Mouse (Mus musculus): Measurements from ENCODE around the gene Med26. TPM values are rescaled to one million over a fixed set of nuclear protein-coding genes. Genes with fewer than 3 reads are reported as not detected.

Med26 gene
- total and polyA plus RNA-seq, 3 experiments, result 7.0 to 9.5 (median 9.3) TPM

GRCm38 (mm10) chr8:72455317-72455716 lies 92.8 kb downstream of the Med26 start:
- no peak for DNase-seq
- no peaks in the 10 kb centered on the region for H3K36me3 ChIP-seq (ENCODE audit: control insufficient read depth, insufficient read depth, low read length)
- 66% methylated on average over 4 of the region's 4 CpGs for WGBS
- no peak overlapping the region for H3K9ac ChIP-seq (ENCODE audit: low read depth, low read length)
- no peak overlapping the region for H3K4me3 ChIP-seq
- H3K27me3 ChIP-seq (ENCODE audit: control insufficient read depth, insufficient read depth, low read length), result no peaks in the 10 kb centered on the region
- H3K79me2 ChIP-seq (replicated peaks; ENCODE audit: control insufficient read depth, insufficient read depth, low read length), result no peaks in the 10 kb centered on the region
- intact Hi-C loops (cut with DNase I), result no loop called here
- H3K27ac ChIP-seq, result no peak overlapping the region
- TF ChIP-seq EP300 (IDR thresholded peaks at IDR 0.05; ENCODE audit: insufficient read depth, low read depth, low read length), result no peak
- H3K4me1 ChIP-seq (ENCODE audit: control insufficient read depth, insufficient read depth, low read length), result no peaks in the 10 kb centered on the region

GRCm38 (mm10) chr8:72453904-72454303 lies 94.2 kb downstream of the Med26 start:
- TF ChIP-seq POLR2A (IDR thresholded peaks at IDR 0.05; ENCODE audit: insufficient read depth, low read depth, low read length) (no peak), CTCF (IDR thresholded peaks at IDR 0.05) (0 out of 2 replicates have a peak, but pooled peaks have one; percentile 11)
- intact Hi-C loops (cut with DNase I), result no loop called here

GRCm38 (mm10) chr8:72451516-72451915 lies 96.6 kb downstream of the Med26 start:
- no peak overlapping the region for H3K27ac ChIP-seq
- intact Hi-C loops (cut with DNase I), result no loop called here
- H3K79me2 ChIP-seq (replicated peaks; ENCODE audit: control insufficient read depth, insufficient read depth, low read length), result no peaks in the 10 kb centered on the region
- no peak overlapping the region for H3K9ac ChIP-seq (ENCODE audit: low read depth, low read length)
- H3K36me3 ChIP-seq (ENCODE audit: control insufficient read depth, insufficient read depth, low read length), result no peaks in the 10 kb centered on the region
- H3K4me3 ChIP-seq, result no peak overlapping the region
- no peak for DNase-seq
- H3K27me3 ChIP-seq (ENCODE audit: control insufficient read depth, insufficient read depth, low read length), result no peaks in the 10 kb centered on the region
- no peaks in the 10 kb centered on the region for H3K4me1 ChIP-seq (ENCODE audit: control insufficient read depth, insufficient read depth, low read length)
- WGBS, result 80% methylated on average over 8 of the region's 8 CpGs
- TF ChIP-seq CTCF (IDR thresholded peaks at IDR 0.05) (no peak), POLR2A (IDR thresholded peaks at IDR 0.05; ENCODE audit: insufficient read depth, low read depth, low read length) (no peak), EP300 (IDR thresholded peaks at IDR 0.05; ENCODE audit: insufficient read depth, low read depth, low read length) (no peak)

More at GRCm38 (mm10) chr8:72453904-72454303, 94.2 kb downstream of the Med26 start:
- H3K9ac ChIP-seq (ENCODE audit: low read depth, low read length), result no peak overlapping the region
- no peaks in the 10 kb centered on the region for H3K4me1 ChIP-seq (ENCODE audit: control insufficient read depth, insufficient read depth, low read length)
- no peak for DNase-seq
- no peaks in the 10 kb centered on the region for H3K27me3 ChIP-seq (ENCODE audit: control insufficient read depth, insufficient read depth, low read length)
- 97% methylated on average over 2 of the region's 2 CpGs for WGBS
- no peaks in the 10 kb centered on the region for H3K36me3 ChIP-seq (ENCODE audit: control insufficient read depth, insufficient read depth, low read length)
- H3K4me3 ChIP-seq, result no peak overlapping the region
- no peaks in the 10 kb centered on the region for H3K79me2 ChIP-seq (replicated peaks; ENCODE audit: control insufficient read depth, insufficient read depth, low read length)
- no peak overlapping the region for H3K27ac ChIP-seq

- H3K4me1 ChIP-seq (ENCODE audit: control insufficient read depth, insufficient read depth, low read length), result no peaks in the 10 kb centered on the region
- TF ChIP-seq POLR2A (IDR thresholded peaks at IDR 0.05; ENCODE audit: insufficient read depth, low read depth, low read length) (no peak), EP300 (IDR thresholded peaks at IDR 0.05; ENCODE audit: insufficient read depth, low read depth, low read length) (no peak), CTCF (IDR thresholded peaks at IDR 0.05) (no peak)
- no peaks in the 10 kb centered on the region for H3K36me3 ChIP-seq (ENCODE audit: control insufficient read depth, insufficient read depth, low read length)
- H3K79me2 ChIP-seq (replicated peaks; ENCODE audit: control insufficient read depth, insufficient read depth, low read length), result no peaks in the 10 kb centered on the region
- H3K9ac ChIP-seq (ENCODE audit: low read depth, low read length), result no peak overlapping the region
- H3K27me3 ChIP-seq (ENCODE audit: control insufficient read depth, insufficient read depth, low read length), result no peaks in the 10 kb centered on the region
- H3K4me3 ChIP-seq, result no peak overlapping the region
- no peak overlapping the region for H3K27ac ChIP-seq
- peak in 1 of 2 experiments; percentile 23 for DNase-seq
- intact Hi-C loops (cut with DNase I), result loop anchor here (2.0 to 10.0 kb wide), 2 partner anchors 24 to 280 kb away; partner anchors contain the start of genes Eps15l1 and Sin3b
- 94% methylated on average over 6 of the region's 6 CpGs for WGBS
Observed at GRCm38 (mm10) chr8:72445071-72445470, 103.0 kb downstream of the Med26 start.

Small RNA genes lying within 50 kb of the gene (microRNA-seq; reads per million reads assigned to microRNA genes)
- gene Gm28019 (0 reads per million in 2 experiments), gene Mir7068 (1.5 to 2.2 reads per million in 2 experiments)

Other genes with a start within 250 kb of the Med26 start
- 1 to 10 TPM; 6.7 to 8.5 TPM for gene Gm10282, start 243.0 kb downstream of the Med26 start, total RNA-seq (2021)
- 1.1 and 2.9 TPM in 2 replicates for gene Gm10282, start 243.0 kb downstream of the Med26 start, polyA plus RNA-seq (2012; rRNA removed)
- 10 to 100 TPM; 76.0 to 92.7 TPM for gene Klf2, start 229.2 kb downstream of the Med26 start, total RNA-seq (2021)
- 21.1 and 42.6 TPM in 2 replicates for gene Klf2, start 229.2 kb downstream of the Med26 start, polyA plus RNA-seq (2012; rRNA removed)
- 10 to 100 TPM; 36.2 to 39.6 TPM for gene Eps15l1, start 126.8 kb downstream of the Med26 start, total RNA-seq (2021)
- gene Eps15l1, start 126.8 kb downstream of the Med26 start, polyA plus RNA-seq (2012; rRNA removed), result 34.0 and 46.4 TPM in 2 replicates
- 10 to 100 TPM; 20.3 to 25.1 TPM for gene Calr3, start 104.4 kb downstream of the Med26 start, total RNA-seq (2021)
- gene Calr3, start 104.4 kb downstream of the Med26 start, polyA plus RNA-seq (2012; rRNA removed), result 5.7 and 19.9 TPM in 2 replicates
- gene 1700030K09Rik, start 104.4 kb downstream of the Med26 start, total RNA-seq (2021), result 1 to 10 TPM; 4.0 to 4.7 TPM
- gene 1700030K09Rik, start 104.4 kb downstream of the Med26 start, polyA plus RNA-seq (2012; rRNA removed), result 5.0 and 5.7 TPM in 2 replicates
- 10 to 100 TPM; 38.7 to 40.0 TPM for gene Cherp, start 73.0 kb downstream of the Med26 start, total RNA-seq (2021)
- 22.3 and 25.4 TPM in 2 replicates for gene Cherp, start 73.0 kb downstream of the Med26 start, polyA plus RNA-seq (2012; rRNA removed)
- gene Slc35e1, start 55.7 kb downstream of the Med26 start, total RNA-seq (2021), result 10 to 100 TPM; 68.0 to 85.7 TPM
- gene Slc35e1, start 55.7 kb downstream of the Med26 start, polyA plus RNA-seq (2012; rRNA removed), result 83.2 and 110 TPM in 2 replicates
- 100 to 1,000 TPM; 114 to 142 TPM for gene Smim7, start 22.8 kb upstream of the Med26 start, total RNA-seq (2021)
- gene Smim7, start 22.8 kb upstream of the Med26 start, polyA plus RNA-seq (2012; rRNA removed), result 53.7 and 80.1 TPM in 2 replicates
- gene Tmem38a, start 23.8 kb upstream of the Med26 start, total RNA-seq (2021), result 100 to 1,000 TPM; 409 to 486 TPM
- 611 and 917 TPM in 2 replicates for gene Tmem38a, start 23.8 kb upstream of the Med26 start, polyA plus RNA-seq (2012; rRNA removed)
- gene Nwd1, start 98.4 kb upstream of the Med26 start, total RNA-seq (2021), result under 1 TPM; 0.25 to 0.29 TPM
- gene Nwd1, start 98.4 kb upstream of the Med26 start, polyA plus RNA-seq (2012; rRNA removed), result 0.18 and 0.27 TPM in 2 replicates
- gene Sin3b, start 175.0 kb upstream of the Med26 start, total RNA-seq (2021), result 10 to 100 TPM; 75.2 to 79.4 TPM
- gene Sin3b, start 175.0 kb upstream of the Med26 start, polyA plus RNA-seq (2012; rRNA removed), result 91.6 and 97.5 TPM in 2 replicates
- 1 to 10 TPM in 1 of 2 experiments, under 1 TPM in 1; 0.77 to 1.5 TPM for gene F2rl3, start 213.6 kb upstream of the Med26 start, total RNA-seq (2021)
- gene F2rl3, start 213.6 kb upstream of the Med26 start, polyA plus RNA-seq (2012; rRNA removed), result 2.0 and 2.2 TPM in 2 replicates